Mouse (Mus musculus): Measurements from ENCODE around the gene Ccdc47. TPM values are rescaled to one million over a fixed set of nuclear protein-coding genes. Genes with fewer than 3 reads are reported as not detected.
A peak's percentile ranks its signal among the peaks of the same experiment; 100 is the strongest.
"Not testable (repeated sequence)": the region's sequence is repeated elsewhere in the genome, so short reads cannot be mapped to it uniquely, and the experiment has no call there.

Ccdc47 gene
- polyA plus RNA-seq, 1 experiment: 16.9 TPM

- WGBS: 46% methylated on average over 19 of the region's 19 CpGs
- H3K27ac ChIP-seq (ENCODE audit: control insufficient read depth, insufficient read depth, low read length): peak overlapping the region; percentile 78
- peaks cover 19% of the 10 kb centered on the region for H3K4me1 ChIP-seq (replicated peaks; ENCODE audit: control insufficient read depth, insufficient read depth, low read length)
- no peak for DNase-seq
- TF ChIP-seq CTCF (IDR thresholded peaks at IDR 0.05; ENCODE audit: borderline replicate concordance, control insufficient read depth, extremely low read depth, insufficient read depth, low read length, poor library complexity) (no peak), POLR2A (IDR thresholded peaks at IDR 0.05; ENCODE audit: control insufficient read depth, extremely low read depth, insufficient read depth, low read length, poor library complexity) (no peak)
- H3K27me3 ChIP-seq (ENCODE audit: control insufficient read depth, insufficient read depth, low read length): no peaks in the 10 kb centered on the region
- H3K36me3 ChIP-seq (ENCODE audit: control insufficient read depth, insufficient read depth, low read length): peaks cover 19% of the 10 kb centered on the region; the same call in 1 of the 2 replicates
- peak overlapping the region; percentile 12; the same call in 1 of the 2 replicates for H3K4me3 ChIP-seq (ENCODE audit: control insufficient read depth, insufficient read depth, low read length)
Observed at GRCm38 (mm10) chr11:106201337-106202122, 14.6 kb downstream of the Ccdc47 start.

GRCm38 (mm10) chr11:106200756-106201155 is 15.4 kb downstream of the Ccdc47 start:
- DNase-seq: no peak
- no peaks in the 10 kb centered on the region for H3K27me3 ChIP-seq (ENCODE audit: control insufficient read depth, insufficient read depth, low read length)
- peaks cover 19% of the 10 kb centered on the region for H3K4me1 ChIP-seq (replicated peaks; ENCODE audit: control insufficient read depth, insufficient read depth, low read length)
- no peak for TF ChIP-seq CTCF (IDR thresholded peaks at IDR 0.05; ENCODE audit: borderline replicate concordance, control insufficient read depth, extremely low read depth, insufficient read depth, low read length, poor library complexity)
- TF ChIP-seq POLR2A (IDR thresholded peaks at IDR 0.05; ENCODE audit: control insufficient read depth, extremely low read depth, insufficient read depth, low read length, poor library complexity): no peak
- under 1% methylated on average over 6 of the region's 6 CpGs for WGBS
- peak overlapping the region; percentile 73 for H3K27ac ChIP-seq (ENCODE audit: control insufficient read depth, insufficient read depth, low read length)
- H3K36me3 ChIP-seq (ENCODE audit: control insufficient read depth, insufficient read depth, low read length): peaks cover 18% of the 10 kb centered on the region; the same call in 1 of the 2 replicates
- no peak overlapping the region for H3K4me3 ChIP-seq (ENCODE audit: control insufficient read depth, insufficient read depth, low read length)

DNA sequence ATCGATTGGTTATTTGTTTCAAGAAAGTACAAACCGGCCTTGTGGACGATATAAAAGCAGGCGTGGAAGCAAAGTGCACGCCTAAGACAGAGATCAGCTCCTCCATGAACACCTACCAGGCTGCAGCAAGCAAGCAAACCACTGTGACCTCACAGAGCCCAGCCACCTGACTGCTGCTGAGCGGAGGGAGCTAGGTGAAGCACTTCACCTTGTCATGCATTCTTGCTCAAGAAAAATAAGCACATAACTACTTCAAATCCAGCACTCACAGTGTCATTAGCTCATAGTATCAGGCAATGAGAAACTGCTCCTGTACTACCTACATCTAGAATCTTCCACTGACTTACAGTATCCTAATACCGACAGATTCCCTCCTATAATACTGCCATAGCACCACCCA is 16.1 kb downstream of the Ccdc47 start:
- Histone ChIP-seq H3K36me3 (ENCODE audit: control insufficient read depth, insufficient read depth, low read length) (peaks cover 15% of the 10 kb centered on the region; the same call in 1 of the 2 replicates), H3K4me1 (replicated peaks; ENCODE audit: control insufficient read depth, insufficient read depth, low read length) (peaks cover 19% of the 10 kb centered on the region)
- DNase-seq; H3K4me3 ChIP-seq (ENCODE audit: control insufficient read depth, insufficient read depth, low read length); H3K27ac ChIP-seq (ENCODE audit: control insufficient read depth, insufficient read depth, low read length); H3K27me3 ChIP-seq (ENCODE audit: control insufficient read depth, insufficient read depth, low read length): not testable (repeated sequence)
- WGBS: 55% methylated on average over 7 of the region's 7 CpGs

GRCm38 (mm10) chr11:106198277-106198676 is 17.9 kb downstream of the Ccdc47 start:
- 58% methylated on average over 4 of the region's 4 CpGs for WGBS
- TF ChIP-seq POLR2A (IDR thresholded peaks at IDR 0.05; ENCODE audit: control insufficient read depth, extremely low read depth, insufficient read depth, low read length, poor library complexity): no peak
- peaks cover 9% of the 10 kb centered on the region; the same call in 1 of the 2 replicates for H3K36me3 ChIP-seq (ENCODE audit: control insufficient read depth, insufficient read depth, low read length)

GRCm38 (mm10) chr11:106195341-106195740 is 20.8 kb downstream of the Ccdc47 start:
- Histone ChIP-seq H3K27ac (ENCODE audit: control insufficient read depth, insufficient read depth, low read length) (no peak overlapping the region), H3K27me3 (ENCODE audit: control insufficient read depth, insufficient read depth, low read length) (no peaks in the 10 kb centered on the region), H3K4me1 (replicated peaks; ENCODE audit: control insufficient read depth, insufficient read depth, low read length) (peaks cover 8% of the 10 kb centered on the region), H3K36me3 (ENCODE audit: control insufficient read depth, insufficient read depth, low read length) (0 out of 2 replicates have a peak, but pooled peaks cover 3% of the 10 kb centered on the region), H3K4me3 (ENCODE audit: control insufficient read depth, insufficient read depth, low read length) (no peak overlapping the region)
- DNase-seq: no peak
- no peak for TF ChIP-seq POLR2A (IDR thresholded peaks at IDR 0.05; ENCODE audit: control insufficient read depth, extremely low read depth, insufficient read depth, low read length, poor library complexity)
- TF ChIP-seq CTCF (IDR thresholded peaks at IDR 0.05; ENCODE audit: borderline replicate concordance, control insufficient read depth, extremely low read depth, insufficient read depth, low read length, poor library complexity): no peak

More at GRCm38 (mm10) chr11:106198277-106198676, 17.9 kb downstream of the Ccdc47 start:
- Histone ChIP-seq H3K4me1 (replicated peaks; ENCODE audit: control insufficient read depth, insufficient read depth, low read length) (peaks cover 22% of the 10 kb centered on the region), H3K27me3 (ENCODE audit: control insufficient read depth, insufficient read depth, low read length) (no peaks in the 10 kb centered on the region), H3K27ac (ENCODE audit: control insufficient read depth, insufficient read depth, low read length) (no peak overlapping the region), H3K4me3 (ENCODE audit: control insufficient read depth, insufficient read depth, low read length) (no peak overlapping the region)
- DNase-seq: no peak

- no peak for TF ChIP-seq CTCF (IDR thresholded peaks at IDR 0.05; ENCODE audit: borderline replicate concordance, control insufficient read depth, extremely low read depth, insufficient read depth, low read length, poor library complexity)
- 91% methylated on average over 7 of the region's 7 CpGs for WGBS
- Histone ChIP-seq H3K27me3 (ENCODE audit: control insufficient read depth, insufficient read depth, low read length) (no peaks in the 10 kb centered on the region), H3K4me3 (ENCODE audit: control insufficient read depth, insufficient read depth, low read length) (no peak overlapping the region), H3K27ac (ENCODE audit: control insufficient read depth, insufficient read depth, low read length) (no peak overlapping the region), H3K36me3 (ENCODE audit: control insufficient read depth, insufficient read depth, low read length) (0 out of 2 replicates have a peak, but pooled peaks cover 3% of the 10 kb centered on the region), H3K4me1 (replicated peaks; ENCODE audit: control insufficient read depth, insufficient read depth, low read length) (peaks cover 7% of the 10 kb centered on the region)
- DNase-seq: no peak
Observed at GRCm38 (mm10) chr11:106194891-106195290, 21.3 kb downstream of the Ccdc47 start.

GRCm38 (mm10) chr11:106194155-106194541 is 22.0 kb downstream of the Ccdc47 start:
- H3K4me1 ChIP-seq (replicated peaks; ENCODE audit: control insufficient read depth, insufficient read depth, low read length): peaks cover 6% of the 10 kb centered on the region
- TF ChIP-seq CTCF (IDR thresholded peaks at IDR 0.05; ENCODE audit: borderline replicate concordance, control insufficient read depth, extremely low read depth, insufficient read depth, low read length, poor library complexity) (no peak), POLR2A (IDR thresholded peaks at IDR 0.05; ENCODE audit: control insufficient read depth, extremely low read depth, insufficient read depth, low read length, poor library complexity) (no peak)
- H3K27ac ChIP-seq (ENCODE audit: control insufficient read depth, insufficient read depth, low read length): peak overlapping the region; percentile 83
- H3K27me3 ChIP-seq (ENCODE audit: control insufficient read depth, insufficient read depth, low read length): no peaks in the 10 kb centered on the region
- WGBS: 27% methylated on average over 3 of the region's 3 CpGs
- no peak for DNase-seq
- H3K4me3 ChIP-seq (ENCODE audit: control insufficient read depth, insufficient read depth, low read length): peak overlapping the region; percentile 56
- 0 out of 2 replicates have a peak, but pooled peaks cover 3% of the 10 kb centered on the region for H3K36me3 ChIP-seq (ENCODE audit: control insufficient read depth, insufficient read depth, low read length)
